Comparison of ENCODE assay signal across 25 mouse cellular contexts in the genomic region with DNA sequence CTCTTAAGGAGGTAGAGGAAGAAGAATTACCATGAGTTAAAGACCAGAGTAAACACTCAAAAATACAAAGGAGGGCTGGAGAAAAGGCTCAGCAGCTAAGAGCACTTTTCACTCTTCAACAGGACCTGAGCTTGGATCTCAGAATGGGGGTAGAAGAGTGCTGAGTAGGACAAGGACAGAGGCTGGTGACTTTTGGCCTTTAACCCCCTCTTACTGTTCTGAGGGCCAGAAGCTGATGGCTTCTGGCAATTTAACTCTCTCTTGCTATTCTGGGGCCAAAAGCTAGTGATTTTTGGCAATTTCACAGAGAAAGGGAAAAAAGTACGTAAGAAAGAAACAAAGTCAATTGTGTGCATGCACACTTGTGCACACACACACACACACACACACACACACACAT. TPM values are rescaled to one million over a fixed set of nuclear protein-coding genes. Genes with fewer than 3 reads are reported as not detected.
DNase-seq lines count a peak whose midpoint lies in the region; ATAC-seq and TF ChIP-seq lines count a peak whose summit lies in the region.
"Had no signal": no experiment of that assay in that cellular context is flagged by ENCODE, and none has a peak within 500 bp of the region (broad histone marks: within the 10 kb centered on the region; RNA-seq: fewer than 3 reads in every experiment).

No protein-coding gene starts in this region.

- no peak for ATAC-seq in forebrain, embryonic 11.5 days (replicated peaks; ENCODE audit: low FRiP score)
- no peak for ATAC-seq in forebrain, embryonic 14.5 days
- no peak for ATAC-seq in liver, embryonic 12.5 days
- ATAC-seq: activated CD4-positive, CD25-positive, alpha-beta regulatory T cell, adult 4 months; CD4-positive, CD25-positive, alpha-beta regulatory T cell, adult 4 months; forebrain, embryonic 15.5 days; forebrain, postnatal 0 days; Patski had no signal

- H3K36me3 ChIP-seq in forebrain, embryonic 11.5 days (ENCODE audit: control insufficient read depth, insufficient read depth, low read length): peaks cover 2% of the 10 kb centered on the region; the same call in 1 of the 2 replicates
- peaks cover 59% of the 10 kb centered on the region for H3K36me3 ChIP-seq in forebrain, embryonic 14.5 days (ENCODE audit: control insufficient read depth, insufficient read depth, low read length)
- H3K36me3 ChIP-seq in kidney, adult 2 months (ENCODE audit: control insufficient read depth, insufficient read depth, low read length): peaks cover 4% of the 10 kb centered on the region; the same call in 1 of the 2 replicates
- H3K36me3 ChIP-seq in liver, adult 2 months (ENCODE audit: control insufficient read depth, insufficient read depth, low read length): peaks cover 24% of the 10 kb centered on the region
- peaks cover 97% of the 10 kb centered on the region for H3K36me3 ChIP-seq in liver, embryonic 12.5 days

- no peak overlapping the region for H3K4me2 ChIP-seq in forebrain, embryonic 11.5 days (ENCODE audit: low read depth, low read length, severe bottlenecking)
- H3K4me2 ChIP-seq in forebrain, embryonic 14.5 days (ENCODE audit: low read length): no peak overlapping the region
- no peak overlapping the region for H3K4me2 ChIP-seq in liver, embryonic 12.5 days
- H3K4me2 ChIP-seq: embryonic facial prominence, embryonic 12.5 days; forebrain, embryonic 12.5 days; forebrain, embryonic 15.5 days had no signal

- 83% methylated on average over 1 of the region's 1 CpGs for WGBS in forebrain, embryonic 11.5 days
- WGBS in forebrain, embryonic 14.5 days: 82% methylated on average over 1 of the region's 1 CpGs
- 72% methylated on average over 1 of the region's 1 CpGs for WGBS in kidney, adult 2 months
- 25% methylated on average over 1 of the region's 1 CpGs for WGBS in liver, adult 2 months
- WGBS in liver, embryonic 12.5 days (ENCODE audit: insufficient replicate concordance): 91% methylated on average over 1 of the region's 1 CpGs

- no peaks in the 10 kb centered on the region for H3K9me3 ChIP-seq in forebrain, embryonic 11.5 days (ENCODE audit: control insufficient read depth, low read length)
- no peaks in the 10 kb centered on the region for H3K9me3 ChIP-seq in forebrain, embryonic 14.5 days (replicated peaks; ENCODE audit: control insufficient read depth, low read length)
- H3K9me3 ChIP-seq in liver, embryonic 12.5 days (replicated peaks): no peaks in the 10 kb centered on the region
- H3K9me3 ChIP-seq: embryonic facial prominence, embryonic 10.5 days; embryonic facial prominence, embryonic 12.5 days; forebrain, embryonic 12.5 days; forebrain, embryonic 15.5 days; G1E had no signal

- no peaks in the 10 kb centered on the region for H3K27me3 ChIP-seq in forebrain, embryonic 11.5 days (ENCODE audit: control insufficient read depth, insufficient read depth, low read length)
- H3K27me3 ChIP-seq in forebrain, embryonic 14.5 days (replicated peaks; ENCODE audit: control insufficient read depth, insufficient read depth, low read length): no peaks in the 10 kb centered on the region
- H3K27me3 ChIP-seq in kidney, adult 2 months (replicated peaks; ENCODE audit: control insufficient read depth, insufficient read depth, low read length): no peaks in the 10 kb centered on the region
- no peaks in the 10 kb centered on the region for H3K27me3 ChIP-seq in liver, adult 2 months (ENCODE audit: control insufficient read depth, insufficient read depth, low read length)
- H3K27me3 ChIP-seq in liver, embryonic 12.5 days (replicated peaks): no peaks in the 10 kb centered on the region
- H3K27me3 ChIP-seq: CH12.LX; embryonic facial prominence, embryonic 12.5 days; forebrain, embryonic 12.5 days; forebrain, embryonic 15.5 days; Patski had no signal

- H3K79me2 ChIP-seq in liver, adult 2 months (ENCODE audit: control insufficient read depth, insufficient read depth, low read length): 0 out of 2 replicates have a peak, but pooled peaks cover 2% of the 10 kb centered on the region

- no peak overlapping the region for H3K27ac ChIP-seq in forebrain, embryonic 11.5 days (ENCODE audit: low read depth, low read length)
- no peak overlapping the region for H3K27ac ChIP-seq in forebrain, embryonic 14.5 days (ENCODE audit: low read depth, low read length)
- no peak overlapping the region for H3K27ac ChIP-seq in kidney, adult 2 months (ENCODE audit: insufficient read depth, low read depth, low read length)
- H3K27ac ChIP-seq in liver, adult 2 months (replicated peaks; ENCODE audit: insufficient read depth, low read depth, low read length): no peak overlapping the region
- H3K27ac ChIP-seq in liver, embryonic 12.5 days: no peak overlapping the region
- H3K27ac ChIP-seq: embryonic facial prominence, embryonic 10.5 days; embryonic facial prominence, embryonic 12.5 days; forebrain, embryonic 12.5 days; forebrain, embryonic 15.5 days had no signal

- no peak overlapping the region for H3K9ac ChIP-seq in forebrain, embryonic 11.5 days (ENCODE audit: low read length)
- no peak overlapping the region for H3K9ac ChIP-seq in forebrain, embryonic 14.5 days (ENCODE audit: low read length)
- no peak overlapping the region for H3K9ac ChIP-seq in liver, adult 2 months (ENCODE audit: low read depth, low read length)
- no peak overlapping the region for H3K9ac ChIP-seq in liver, embryonic 12.5 days
- H3K9ac ChIP-seq: embryonic facial prominence, embryonic 12.5 days; forebrain, embryonic 12.5 days; forebrain, embryonic 15.5 days; forebrain, postnatal 0 days had no signal

- DNase-seq in forebrain, embryonic 11.5 days (ENCODE audit: low spot score): peak; percentile 32
- DNase-seq in forebrain, embryonic 14.5 days (ENCODE audit: low spot score): no peak
- DNase-seq in kidney, adult 2 months: peak; percentile 56
- no peak for DNase-seq in kidney, adult 8-10 months
- peak; percentile 75 for DNase-seq in liver, adult 2 months (ENCODE audit: extremely low read depth, low read depth, low spot score)
- DNase-seq: adrenal gland, adult 8-10 months; adrenal gland, postnatal 14 days; adrenal gland, postnatal 36 days; B cell, adult 2 months; cerebellum, adult 11-12 months; cerebellum, adult 2 months; cerebellum, adult 9-10 months; cerebellum, postnatal 10 days; cerebellum, postnatal 25 days; forebrain, postnatal 0 days had no signal

- no peak for TF ChIP-seq CTCF in kidney, adult 2 months (conservative IDR thresholded peaks at IDR 0.05; ENCODE audit: insufficient read depth, insufficient read length, low read depth, low read length)
- no peak for TF ChIP-seq CTCF in liver, adult 2 months (IDR thresholded peaks at IDR 0.05; ENCODE audit: low read depth, low read length)

- TF ChIP-seq POLR2A in kidney, adult 2 months (IDR thresholded peaks at IDR 0.05; ENCODE audit: low read depth, low read length): no peak
- no peak for TF ChIP-seq POLR2A in liver, adult 2 months (IDR thresholded peaks at IDR 0.05; ENCODE audit: extremely low read depth, insufficient read depth, low read length)

- H3K4me3 ChIP-seq in forebrain, embryonic 11.5 days (ENCODE audit: low read depth, low read length): no peak overlapping the region
- H3K4me3 ChIP-seq in forebrain, embryonic 14.5 days (ENCODE audit: low read depth, low read length): no peak overlapping the region
- H3K4me3 ChIP-seq in kidney, adult 2 months (ENCODE audit: insufficient read depth, low read depth, low read length): no peak overlapping the region
- H3K4me3 ChIP-seq in liver, adult 2 months (ENCODE audit: insufficient read depth, low read depth, low read length): no peak overlapping the region
- no peak overlapping the region for H3K4me3 ChIP-seq in liver, embryonic 12.5 days
- H3K4me3 ChIP-seq: embryonic facial prominence, embryonic 10.5 days; embryonic facial prominence, embryonic 12.5 days; forebrain, embryonic 12.5 days; forebrain, embryonic 15.5 days had no signal

- H3K4me1 ChIP-seq in forebrain, embryonic 11.5 days (replicated peaks; ENCODE audit: control insufficient read depth, insufficient read depth, low read length): no peaks in the 10 kb centered on the region
- no peaks in the 10 kb centered on the region for H3K4me1 ChIP-seq in forebrain, embryonic 14.5 days (ENCODE audit: control insufficient read depth, insufficient read depth, low read length)
- peaks cover 8% of the 10 kb centered on the region; the same call in 1 of the 2 replicates for H3K4me1 ChIP-seq in kidney, adult 2 months (ENCODE audit: control insufficient read depth, insufficient read depth, low read length)
- H3K4me1 ChIP-seq in liver, adult 2 months (ENCODE audit: control insufficient read depth, insufficient read depth, low read length): peaks cover 6% of the 10 kb centered on the region
- H3K4me1 ChIP-seq in liver, embryonic 12.5 days: peaks cover 3% of the 10 kb centered on the region; the same call in 1 of the 2 replicates
- H3K4me1 ChIP-seq: embryonic facial prominence, embryonic 10.5 days; embryonic facial prominence, embryonic 12.5 days; forebrain, embryonic 12.5 days; forebrain, embryonic 15.5 days had no signal

RNA-seq across cellular contexts. Expression of gene Rbm34, which starts 8.0 kb away (rescaled TPM):
- 29.8 and 31.1 TPM in 2 replicates for polyA plus RNA-seq in forebrain, embryonic 11.5 days (2014; fragmentation: Nextera tagmentation; extraction: Ambion mirVana)
- polyA plus RNA-seq in forebrain, embryonic 14.5 days (2014; fragmentation: Nextera tagmentation; extraction: Ambion mirVana): 19.7 and 22.1 TPM in 2 replicates
- 5.5 and 5.7 TPM in 2 replicates for polyA plus RNA-seq in kidney, adult 2 months (2012; rRNA removed)
- total RNA-seq in liver, adult 2 months (2014; rRNA removed): 4.8 and 6.4 TPM in 2 replicates
- 1.5 and 1.9 TPM in 2 replicates for polyA plus RNA-seq in liver, adult 2 months (2012; rRNA removed)
- polyA plus RNA-seq in liver, embryonic 12.5 days (2016; fragmentation: Nextera tagmentation; extraction: Ambion mirVana): 22.5 and 24.6 TPM in 2 replicates

RNA-seq across cellular contexts. Expression of gene Tomm20, which starts 17.2 kb away (rescaled TPM):
- polyA plus RNA-seq in forebrain, embryonic 11.5 days (2014; fragmentation: Nextera tagmentation; extraction: Ambion mirVana): 219 and 231 TPM in 2 replicates
- 218 and 229 TPM in 2 replicates for polyA plus RNA-seq in forebrain, embryonic 14.5 days (2014; fragmentation: Nextera tagmentation; extraction: Ambion mirVana)
- 541 and 684 TPM in 2 replicates for polyA plus RNA-seq in kidney, adult 2 months (2012; rRNA removed)
- 22.6 and 57.1 TPM in 2 replicates for total RNA-seq in liver, adult 2 months (2014; rRNA removed)
- polyA plus RNA-seq in liver, adult 2 months (2012; rRNA removed): 233 and 251 TPM in 2 replicates
- polyA plus RNA-seq in liver, embryonic 12.5 days (2016; fragmentation: Nextera tagmentation; extraction: Ambion mirVana): 219 and 232 TPM in 2 replicates

Comparison
In these comparisons a context has a peak if more than half of its experiments do, and no peak if none do; other contexts are left out.
1. DNase-seq: peak in forebrain, embryonic 11.5 days (single experiment), kidney, adult 2 months (single experiment) and liver, adult 2 months (single experiment); none in forebrain, embryonic 14.5 days (single experiment) and kidney, adult 8-10 months (0 of 2).